Mouse (Mus musculus) heart, embryonic 12.5 days (tissue): ENCODE measurements at regions not wholly inside any gene's neighbourhood (a gene's known extent, or its start where the extent isn't known, plus 50 kb on each side); places are given as distances from the start of the nearest gene placed in this dataset.

ENCODE experiments used
- ATAC-seq: fragments of 200-750 bp; cut with Nextera tagmentation; 2 replicates; pipeline ENCODE4 v1.8.0; 2017; ENCODE audit warnings: moderate TSS enrichment, moderate library complexity; ENCODE audit not compliant: insufficient number of reproducible peaks, low FRiP score
- H3K27ac ChIP-seq: fragments of 300-500 bp; sonication (generic); 2 replicates; pipeline ENCODE4 v1.5.1; 2016; ENCODE audit warnings: mild to moderate bottlenecking, moderate library complexity; ENCODE audit not compliant: poor library complexity, severe bottlenecking
- H3K27me3 ChIP-seq: fragments of 300-500 bp; sonication (generic); replicated peaks from 2 replicates; pipeline ENCODE4 v1.6.1; 2016; ENCODE audit warnings: mild to moderate bottlenecking, moderate library complexity
- H3K36me3 ChIP-seq: fragments of 300-500 bp; sonication (generic); 2 replicates; pipeline ENCODE4 v1.6.1; 2016; ENCODE audit warnings: mild to moderate bottlenecking, moderate library complexity
- H3K4me1 ChIP-seq: fragments of 300-500 bp; sonication (generic); replicated peaks from 2 replicates; pipeline ENCODE4 v1.6.1; 2016; ENCODE audit warnings: mild to moderate bottlenecking
- H3K4me2 ChIP-seq: fragments of 300-500 bp; sonication (generic); 2 replicates; pipeline ENCODE4 v1.6.1; 2016; ENCODE audit warnings: mild to moderate bottlenecking, moderate library complexity
- H3K4me3 ChIP-seq: fragments of 300-500 bp; sonication (generic); 2 replicates; pipeline ENCODE4 v1.5.1; 2016; ENCODE audit warnings: mild to moderate bottlenecking
- H3K9ac ChIP-seq: fragments of 300-500 bp; sonication (generic); 2 replicates; pipeline ENCODE4 v1.6.1; 2016; ENCODE audit warnings: mild to moderate bottlenecking, moderate library complexity
- H3K9me3 ChIP-seq: fragments of 300-500 bp; sonication (generic); replicated peaks from 2 replicates; pipeline ENCODE4 v1.6.1; 2016; ENCODE audit warnings: mild to moderate bottlenecking, moderate library complexity
- WGBS: fragments of 180-500 bp; shearing (Covaris S2); methylation state at CpG from one replicate; pipeline ENCODE4 v1.1.7; 2016; 5-methylcytosine and 5-hydroxymethylcytosine counted together

- Histone ChIP-seq H3K27me3 (no peaks in the 10 kb centered on the region), H3K9me3 (0 out of 2 replicates have a peak, but pooled peaks cover 4% of the 10 kb centered on the region), H3K4me1 (0 out of 2 replicates have a peak, but pooled peaks cover 8% of the 10 kb centered on the region), H3K4me3 (no peak overlapping the region), H3K9ac (no peak overlapping the region), H3K27ac (no peak overlapping the region), H3K4me2 (no peak overlapping the region), H3K36me3 (no peaks in the 10 kb centered on the region)
- 65% methylated on average over 6 of the region's 6 CpGs for WGBS
- no peak for ATAC-seq
Measured at GRCm38 (mm10) chr1:166793052-166793716, 111.5 kb upstream of the Fmo9 start.

- 53% methylated on average over 1 of the region's 1 CpGs for WGBS
- no peak for ATAC-seq
- Histone ChIP-seq H3K4me3 (no peak overlapping the region), H3K9ac (no peak overlapping the region), H3K27me3 (no peaks in the 10 kb centered on the region), H3K9me3 (0 out of 2 replicates have a peak, but pooled peaks cover 4% of the 10 kb centered on the region), H3K4me1 (0 out of 2 replicates have a peak, but pooled peaks cover 8% of the 10 kb centered on the region), H3K36me3 (no peaks in the 10 kb centered on the region), H3K4me2 (no peak overlapping the region), H3K27ac (no peak overlapping the region)
Measured at GRCm38 (mm10) chr1:166793717-166794081, 112.1 kb upstream of the Fmo9 start.

DNA sequence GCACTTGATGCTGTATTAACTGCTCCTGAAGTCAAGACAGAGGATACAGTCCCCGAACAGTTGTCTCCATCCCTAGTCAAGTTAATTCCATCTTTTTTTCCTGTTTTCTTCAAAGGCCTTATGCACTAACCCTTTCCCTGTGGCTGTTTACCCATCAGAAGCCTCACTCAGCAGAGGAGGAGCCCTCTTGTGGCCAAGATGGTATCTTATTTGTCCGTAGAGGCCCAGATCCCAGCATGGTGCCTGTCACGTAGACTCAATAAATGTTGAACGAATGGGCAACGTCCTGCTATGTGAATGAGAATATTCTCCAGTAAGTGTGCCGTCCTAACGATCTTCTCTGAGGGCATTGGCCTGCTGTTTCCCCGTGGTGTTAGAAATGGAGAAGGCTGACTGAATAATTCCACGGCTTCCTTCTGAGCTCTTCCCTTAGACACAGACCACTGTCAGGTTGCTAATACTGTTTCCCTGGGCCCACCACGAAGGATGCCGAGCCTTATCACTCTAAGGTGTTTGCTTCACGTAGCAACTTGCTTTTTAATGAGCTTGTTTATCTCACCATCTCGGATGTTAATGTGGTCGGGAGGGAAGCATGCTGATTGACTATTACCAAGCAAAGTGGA is 113.1 kb upstream of the Fmo9 start:
- Histone ChIP-seq H3K9me3 (0 out of 2 replicates have a peak, but pooled peaks cover 4% of the 10 kb centered on the region), H3K4me3 (no peak overlapping the region), H3K4me2 (no peak overlapping the region), H3K27ac (no peak overlapping the region), H3K4me1 (0 out of 2 replicates have a peak, but pooled peaks cover 8% of the 10 kb centered on the region), H3K36me3 (no peaks in the 10 kb centered on the region), H3K27me3 (no peaks in the 10 kb centered on the region), H3K9ac (no peak overlapping the region)
- 57% methylated on average over 14 of the region's 14 CpGs for WGBS
- no peak for ATAC-seq

- Histone ChIP-seq H3K9me3 (no peaks in the 10 kb centered on the region), H3K4me2 (no peak overlapping the region), H3K27me3 (no peaks in the 10 kb centered on the region), H3K9ac (no peak overlapping the region), H3K4me1 (0 out of 2 replicates have a peak, but pooled peaks cover 8% of the 10 kb centered on the region), H3K4me3 (no peak overlapping the region), H3K36me3 (no peaks in the 10 kb centered on the region), H3K27ac (no peak overlapping the region)
- ATAC-seq, result no peak
- 72% methylated on average over 4 of the region's 4 CpGs for WGBS
Measured at GRCm38 (mm10) chr1:166795613-166796012, 114.0 kb upstream of the Fmo9 start.

GRCm38 (mm10) chr1:166796362-166796925 is 114.8 kb upstream of the Fmo9 start:
- 57% methylated on average over 6 of the region's 6 CpGs for WGBS

GRCm38 (mm10) chr1:166796931-166797330 is 115.3 kb upstream of the Fmo9 start:
- H3K27ac ChIP-seq, result no peak overlapping the region
- no peaks in the 10 kb centered on the region for H3K9me3 ChIP-seq
- no peaks in the 10 kb centered on the region for H3K27me3 ChIP-seq
- ATAC-seq, result no peak
- H3K36me3 ChIP-seq, result no peaks in the 10 kb centered on the region
- no peak overlapping the region for H3K9ac ChIP-seq
- H3K4me2 ChIP-seq, result no peak overlapping the region
- WGBS, result 64% methylated on average over 4 of the region's 4 CpGs
- H3K4me1 ChIP-seq, result 0 out of 2 replicates have a peak, but pooled peaks cover 8% of the 10 kb centered on the region
- no peak overlapping the region for H3K4me3 ChIP-seq

More at GRCm38 (mm10) chr1:166796362-166796925, 114.8 kb upstream of the Fmo9 start:
- no peak for ATAC-seq
- H3K27ac ChIP-seq, result no peak overlapping the region
- 0 out of 2 replicates have a peak, but pooled peaks cover 8% of the 10 kb centered on the region for H3K4me1 ChIP-seq
- no peak overlapping the region for H3K9ac ChIP-seq
- H3K27me3 ChIP-seq, result no peaks in the 10 kb centered on the region
- H3K4me2 ChIP-seq, result no peak overlapping the region
- H3K9me3 ChIP-seq, result no peaks in the 10 kb centered on the region
- no peak overlapping the region for H3K4me3 ChIP-seq
- H3K36me3 ChIP-seq, result no peaks in the 10 kb centered on the region

GRCm38 (mm10) chr1:166800953-166801603 is 119.4 kb upstream of the Fmo9 start:
- no peak overlapping the region for H3K4me3 ChIP-seq
- H3K4me1 ChIP-seq, result 0 out of 2 replicates have a peak, but pooled peaks cover 8% of the 10 kb centered on the region
- H3K36me3 ChIP-seq, result no peaks in the 10 kb centered on the region
- no peak overlapping the region for H3K27ac ChIP-seq
- ATAC-seq, result no peak
- no peak overlapping the region for H3K4me2 ChIP-seq
- H3K9ac ChIP-seq, result no peak overlapping the region
- WGBS, result 73% methylated on average over 11 of the region's 11 CpGs
- no peaks in the 10 kb centered on the region for H3K9me3 ChIP-seq
- no peaks in the 10 kb centered on the region for H3K27me3 ChIP-seq

GRCm38 (mm10) chr1:166801929-166802328 is 120.3 kb upstream of the Fmo9 start:
- 42% methylated on average over 4 of the region's 4 CpGs for WGBS
- Histone ChIP-seq H3K4me1 (0 out of 2 replicates have a peak, but pooled peaks cover 5% of the 10 kb centered on the region), H3K27ac (no peak overlapping the region), H3K9me3 (no peaks in the 10 kb centered on the region), H3K4me2 (no peak overlapping the region), H3K27me3 (no peaks in the 10 kb centered on the region), H3K4me3 (no peak overlapping the region), H3K36me3 (no peaks in the 10 kb centered on the region), H3K9ac (no peak overlapping the region)
- ATAC-seq, result no peak

- no peak for ATAC-seq
- H3K27ac ChIP-seq, result no peak overlapping the region
- H3K4me2 ChIP-seq, result no peak overlapping the region
- no peak overlapping the region for H3K9ac ChIP-seq
- H3K4me1 ChIP-seq, result no peaks in the 10 kb centered on the region
- H3K4me3 ChIP-seq, result no peak overlapping the region
- no peaks in the 10 kb centered on the region for H3K27me3 ChIP-seq
- no peaks in the 10 kb centered on the region for H3K36me3 ChIP-seq
- H3K9me3 ChIP-seq, result no peaks in the 10 kb centered on the region
- 55% methylated on average over 2 of the region's 2 CpGs for WGBS
Measured at GRCm38 (mm10) chr1:166803928-166804327, 122.3 kb upstream of the Fmo9 start.

DNA sequence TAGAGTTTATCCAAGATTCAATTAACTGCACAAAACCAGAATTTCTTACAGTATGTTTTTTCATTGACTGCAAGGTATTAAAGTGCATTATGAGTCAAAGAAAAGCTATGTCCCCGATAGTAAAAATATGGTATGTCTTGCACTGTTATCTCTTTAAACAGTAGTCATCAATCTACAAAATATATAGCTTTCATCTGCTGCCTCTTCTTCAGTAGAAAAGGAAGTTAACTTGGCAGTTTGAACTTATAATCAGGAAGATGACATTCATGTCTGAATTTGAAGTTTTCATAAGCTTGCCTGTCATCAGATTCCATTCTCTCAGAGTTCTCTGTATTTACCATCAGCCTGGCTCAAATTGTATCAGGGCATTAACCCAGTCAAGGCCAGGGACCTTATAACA is 122.7 kb upstream of the Fmo9 start:
- WGBS, result 83% methylated on average over 1 of the region's 1 CpGs
- Histone ChIP-seq H3K9ac (no peak overlapping the region), H3K27me3 (no peaks in the 10 kb centered on the region), H3K27ac (no peak overlapping the region), H3K9me3 (no peaks in the 10 kb centered on the region), H3K36me3 (no peaks in the 10 kb centered on the region), H3K4me3 (no peak overlapping the region), H3K4me2 (no peak overlapping the region), H3K4me1 (no peaks in the 10 kb centered on the region)
- ATAC-seq, result no peak
